Mouse (Mus musculus) neutrophil, adult 59 days (primary cell): ENCODE results near the gene Lce1a2. TPM values are rescaled to one million over a fixed set of nuclear protein-coding genes. Genes with fewer than 3 reads are reported as not detected.

Experiments
- total RNA-seq, 2 experiments: library from RNA; stranded (reverse); gene quantifications; 1 replicate in 1 of 2; 2 replicates in 1 of 2; pipeline ENCODE4 v1.2.4; 2023

Lce1a2 gene
- total RNA-seq, result not detected

GRCm38 (mm10) chr3:92670215-92670614 lies at the start of gene Lce1a2:
TSS of gene Lce1a2 (minus strand) at chr3:92670315.

DNA sequence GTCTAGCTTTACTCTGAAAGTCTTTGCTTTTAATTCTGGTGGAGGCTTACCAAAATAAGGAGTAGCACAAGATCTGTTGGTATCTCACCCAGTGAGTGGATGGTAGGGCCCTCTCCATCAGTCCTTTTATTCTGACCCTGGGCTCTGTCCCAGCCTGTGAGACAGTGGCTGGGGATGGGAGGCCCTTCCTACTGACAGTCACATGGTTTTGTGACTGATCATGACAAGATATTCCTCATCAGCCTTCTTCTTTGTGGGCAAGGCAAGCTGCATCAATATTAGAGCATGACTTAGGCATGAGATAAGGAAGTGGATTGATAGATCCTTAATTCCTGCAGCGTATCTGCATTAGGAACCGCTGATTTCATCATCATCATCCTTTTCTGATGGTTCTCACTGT lies 38.9 kb upstream of the Lce1a2 start, which contains the start of gene Lce1e:
Gene Lce1e, minus strand, starts transcription at position 101 of the 400 bp plus-strand sequence.

GRCm38 (mm10) chr3:92687110-92687509 lies 17.0 kb upstream of the Lce1a2 start, which contains the start of gene Lce1d:
TSS of gene Lce1d (minus strand) at chr3:92687210.

GRCm38 (mm10) chr3:92678947-92679346 lies 8.8 kb upstream of the Lce1a2 start, which contains the start of gene Lce1c:
TSS of gene Lce1c (plus strand) at chr3:92679247.

DNA sequence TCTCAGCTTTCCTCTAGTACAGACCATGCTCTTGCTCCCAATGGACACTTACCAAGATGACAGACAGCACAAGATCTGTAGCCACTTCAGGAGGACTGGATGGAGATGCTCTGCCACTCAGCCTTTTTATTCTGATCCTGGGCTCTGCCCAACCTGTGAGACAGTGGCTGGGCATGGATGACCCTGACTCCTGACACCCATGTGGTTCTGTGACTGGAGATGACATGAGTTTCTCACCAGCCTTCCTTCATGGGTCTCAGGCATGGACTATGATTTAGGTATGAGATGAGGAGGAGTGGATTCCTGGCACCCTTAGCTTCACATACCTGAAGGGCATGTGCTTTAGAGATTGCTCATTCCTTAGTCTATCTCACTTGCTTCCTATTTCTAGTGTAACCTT lies 13.3 kb downstream of the Lce1a2 start, which contains the start of gene Lce1b:
Gene Lce1b, minus strand, starts transcription at position 101 of the 400 bp plus-strand sequence.

GRCm38 (mm10) chr3:92648207-92648606 lies 21.9 kb downstream of the Lce1a2 start, which contains the start of gene Lce1a1:
TSS of gene Lce1a1 (minus strand) at chr3:92648307.

GRCm38 (mm10) chr3:92621560-92621959 lies 48.6 kb downstream of the Lce1a2 start, which contains the start of gene Lce6a:
TSS of gene Lce6a (minus strand) at chr3:92621660.

Other genes with a start within 250 kb of the Lce1a2 start
- gene Gm9774, start 240.9 kb downstream of the Lce1a2 start, total RNA-seq, result 1 to 10 TPM in 1 of 2 experiments, under 1 TPM in 1; 0.66 to 1.4 TPM
- gene Sprr2k, start 237.7 kb downstream of the Lce1a2 start, total RNA-seq, result not detected
- not detected for gene Sprr1b, start 231.5 kb downstream of the Lce1a2 start, total RNA-seq
- not detected for gene Sprr3, start 211.6 kb downstream of the Lce1a2 start, total RNA-seq
- not detected for gene Sprr1a, start 184.4 kb downstream of the Lce1a2 start, total RNA-seq
- not detected for gene Sprr4, start 169.8 kb downstream of the Lce1a2 start, total RNA-seq
- gene 2310046K23Rik, start 135.8 kb downstream of the Lce1a2 start, total RNA-seq, result not detected
- not detected for gene Ivl, start 96.6 kb downstream of the Lce1a2 start, total RNA-seq
- not detected for gene Smcp, start 81.3 kb downstream of the Lce1a2 start, total RNA-seq
- gene 2210017I01Rik, start 62.8 kb downstream of the Lce1a2 start, total RNA-seq, result not detected
- gene Lce6a, start 48.7 kb downstream of the Lce1a2 start, total RNA-seq, result not detected
- gene Lce1a1, start 22.0 kb downstream of the Lce1a2 start, total RNA-seq, result not detected
- not detected for gene Lce1b, start 13.4 kb downstream of the Lce1a2 start, total RNA-seq
- gene Lce1c, start 8.9 kb upstream of the Lce1a2 start, total RNA-seq, result not detected
- gene Lce1d, start 16.9 kb upstream of the Lce1a2 start, total RNA-seq, result not detected
- gene Lce1e, start 38.8 kb upstream of the Lce1a2 start, total RNA-seq, result not detected
- gene Lce1f, start 50.0 kb upstream of the Lce1a2 start, total RNA-seq, result not detected
- not detected for gene Gm38119, start 68.8 kb upstream of the Lce1a2 start, total RNA-seq
- not detected for gene Lce1g, start 82.0 kb upstream of the Lce1a2 start, total RNA-seq
- not detected for gene Lce1h, start 94.8 kb upstream of the Lce1a2 start, total RNA-seq
- not detected for gene Lce1i, start 108.6 kb upstream of the Lce1a2 start, total RNA-seq
- not detected for gene Lce1j, start 120.2 kb upstream of the Lce1a2 start, total RNA-seq
- gene Lce1k, start 137.6 kb upstream of the Lce1a2 start, total RNA-seq, result not detected
- gene Kprp, start 156.9 kb upstream of the Lce1a2 start, total RNA-seq, result not detected
- gene Lce1l, start 181.0 kb upstream of the Lce1a2 start, total RNA-seq, result not detected
- not detected for gene 2310050C09Rik, start 199.9 kb upstream of the Lce1a2 start, total RNA-seq